Mouse (Mus musculus) liver, embryonic 14.5 days (tissue): ENCODE measurements around the gene Zcchc4. TPM values are rescaled to one million over a fixed set of nuclear protein-coding genes. Genes with fewer than 3 reads are reported as not detected.

Experiments
- ATAC-seq: fragments of 200-750 bp; cut with Nextera tagmentation; 2 replicates; pipeline ENCODE4 v1.8.0; 2017; ENCODE audit warnings: moderate number of reproducible peaks, mild to moderate bottlenecking, moderate library complexity; ENCODE audit not compliant: insufficient read depth
- DNase-seq, 3 experiments: peaks; one replicate each; pipeline ENCODE4 v3.0.0-alpha.2; 2012 to 2013; ENCODE audit warnings: low read depth in 3 of 3, low spot score in 3 of 3
- H3K27ac ChIP-seq: fragments of 300-500 bp; sonication (generic); 2 replicates; pipeline ENCODE4 v1.5.1; 2014; ENCODE audit warnings: moderate library complexity, mild to moderate bottlenecking, control low read depth, inconsistent platforms
- H3K27me3 ChIP-seq: fragments of 300-500 bp; sonication (generic); 2 replicates; pipeline ENCODE4 v1.6.1; 2014; ENCODE audit warnings: mild to moderate bottlenecking, low read length, moderate library complexity; ENCODE audit not compliant: control insufficient read depth, insufficient read depth
- H3K36me3 ChIP-seq: fragments of 300-500 bp; sonication (generic); replicated peaks from 2 replicates; pipeline ENCODE4 v1.6.1; 2014; ENCODE audit warnings: low read depth; ENCODE audit not compliant: control insufficient read depth, insufficient read depth
- H3K4me1 ChIP-seq, 2 experiments: fragments of 200-500 bp in 1 of 2; fragments of 300-500 bp in 1 of 2; sonication (generic) in 1 of 2; replicated peaks; 2 replicates each; pipeline ENCODE4 v1.6.1; 2012 to 2014; ENCODE audit warnings: antibody characterized with exemption in 1 of 2, inconsistent platforms in 1 of 2, low read length in 1 of 2; ENCODE audit not compliant: control insufficient read depth in 2 of 2, insufficient read depth in 2 of 2
- H3K4me2 ChIP-seq: fragments of 300-500 bp; sonication (generic); 2 replicates; pipeline ENCODE4 v1.6.1; 2014; ENCODE audit warnings: low read depth, mild to moderate bottlenecking, control low read depth, moderate library complexity
- H3K4me3 ChIP-seq, 2 experiments: fragments of 200-500 bp in 1 of 2; fragments of 300-500 bp in 1 of 2; sonication (generic) in 1 of 2; 2 replicates each; pipeline ENCODE4 v1.5.1; 2012 to 2014; ENCODE audit warnings: low read depth in 2 of 2, low read length in 2 of 2, mild to moderate bottlenecking in 2 of 2, control low read depth in 1 of 2, inconsistent platforms in 1 of 2, moderate library complexity in 1 of 2; ENCODE audit not compliant: insufficient read depth in 1 of 2
- H3K9ac ChIP-seq: fragments of 300-500 bp; sonication (generic); replicated peaks from 2 replicates; pipeline ENCODE4 v1.6.1; 2014; ENCODE audit warnings: mild to moderate bottlenecking, control low read depth, moderate library complexity
- H3K9me3 ChIP-seq: fragments of 300-500 bp; sonication (generic); 2 replicates; pipeline ENCODE4 v1.6.1; 2016; ENCODE audit warnings: low read length, mixed read lengths; ENCODE audit not compliant: control insufficient read depth
- CTCF ChIP-seq: IDR thresholded peaks from 2 replicates; pipeline ENCODE4 v1.5.1; 2016; ENCODE audit warnings: antibody characterized with exemption, low read depth, control low read depth
- EP300 ChIP-seq: IDR thresholded peaks from 2 replicates; pipeline ENCODE4 v1.6.1; 2016; ENCODE audit warnings: antibody characterized with exemption, low read depth
- whole genome bisulfite sequencing: fragments of 180-500 bp; shearing (Covaris S2); extraction: QIAGEN DNeasy Blood & Tissue Kit; methylation state at CpG from one replicate; pipeline ENCODE4 v1.1.7; 2014; ENCODE audit not compliant: insufficient replicate concordance; 5-methylcytosine and 5-hydroxymethylcytosine counted together
- polyA plus RNA-seq, 2 experiments: library from polyadenylated mRNA; depleted of rRNA in 1 of 2; stranded (reverse) in 1 of 2; unstranded in 1 of 2; fragments of >200 nt; fragmentation: Nextera tagmentation in 1 of 2; extraction: Ambion mirVana in 1 of 2; gene quantifications; 2 replicates each; pipeline versions ENCODE4 v1.2.1 to v1.2.3; 2012 to 2014

Gene Zcchc4
- polyA plus RNA-seq, 2 experiments = 5.8 to 5.9 TPM

DNA sequence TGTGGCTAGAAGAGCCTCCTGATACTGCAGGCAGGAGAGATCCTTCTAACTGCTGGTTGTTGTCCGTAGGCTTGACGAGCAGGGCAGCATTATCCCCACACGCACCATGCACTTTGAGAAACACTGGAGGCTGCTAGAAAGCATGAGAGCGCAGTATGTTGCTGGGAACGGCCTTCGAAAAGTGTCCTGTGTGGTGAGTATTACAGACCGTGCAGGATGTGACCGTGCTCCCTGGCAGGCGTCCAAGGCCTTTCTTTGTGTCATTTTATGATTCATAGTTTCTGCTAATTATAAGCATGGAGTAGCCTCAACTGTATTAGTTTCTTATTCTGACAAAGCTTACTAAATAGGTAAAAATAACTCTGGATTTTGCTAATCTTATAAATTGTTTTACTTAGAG lies 90.6 kb downstream of the Zcchc4 start:
- H3K4me1 ChIP-seq = no peaks in the 10 kb centered on the region
- H3K9me3 ChIP-seq = no peaks in the 10 kb centered on the region
- H3K4me2 ChIP-seq = no peak overlapping the region
- no peak overlapping the region for H3K27ac ChIP-seq
- peaks cover 18% of the 10 kb centered on the region for H3K36me3 ChIP-seq
- no peak for TF ChIP-seq EP300
- no peak for TF ChIP-seq CTCF
- ATAC-seq (no peak), DNase-seq (no peak)
- H3K27me3 ChIP-seq = no peaks in the 10 kb centered on the region
- WGBS = 80% methylated on average over 9 of the region's 9 CpGs
- no peak overlapping the region for H3K4me3 ChIP-seq
- H3K9ac ChIP-seq = no peak overlapping the region

- H3K27me3 ChIP-seq = no peaks in the 10 kb centered on the region
- ATAC-seq = no peak
- H3K4me3 ChIP-seq = no peak overlapping the region
- H3K9me3 ChIP-seq = no peaks in the 10 kb centered on the region
- DNase-seq = no peak
- H3K36me3 ChIP-seq = peaks cover 18% of the 10 kb centered on the region
- TF ChIP-seq EP300 (no peak), CTCF (no peak)
- H3K27ac ChIP-seq = no peak overlapping the region
- H3K9ac ChIP-seq = no peak overlapping the region
- no peak overlapping the region for H3K4me2 ChIP-seq
- H3K4me1 ChIP-seq = no peaks in the 10 kb centered on the region
- whole genome bisulfite sequencing = 77% methylated on average over 18 of the region's 18 CpGs
These were observed 91.3 kb downstream of the Zcchc4 start for GRCm38 (mm10) chr5:52866361-52867155.

- ATAC-seq (no peak), DNase-seq (no peak)
- H3K4me3 ChIP-seq = no peak overlapping the region
- WGBS = 75% methylated on average over 12 of the region's 12 CpGs
- no peaks in the 10 kb centered on the region for H3K9me3 ChIP-seq
- H3K4me1 ChIP-seq = no peaks in the 10 kb centered on the region
- no peak overlapping the region for H3K27ac ChIP-seq
- H3K27me3 ChIP-seq = no peaks in the 10 kb centered on the region
- TF ChIP-seq EP300 (no peak), CTCF (no peak)
- H3K36me3 ChIP-seq = peaks cover 10% of the 10 kb centered on the region
- H3K4me2 ChIP-seq = no peak overlapping the region
- no peak overlapping the region for H3K9ac ChIP-seq
These were observed 93.9 kb downstream of the Zcchc4 start for GRCm38 (mm10) chr5:52868918-52869703.

DNA sequence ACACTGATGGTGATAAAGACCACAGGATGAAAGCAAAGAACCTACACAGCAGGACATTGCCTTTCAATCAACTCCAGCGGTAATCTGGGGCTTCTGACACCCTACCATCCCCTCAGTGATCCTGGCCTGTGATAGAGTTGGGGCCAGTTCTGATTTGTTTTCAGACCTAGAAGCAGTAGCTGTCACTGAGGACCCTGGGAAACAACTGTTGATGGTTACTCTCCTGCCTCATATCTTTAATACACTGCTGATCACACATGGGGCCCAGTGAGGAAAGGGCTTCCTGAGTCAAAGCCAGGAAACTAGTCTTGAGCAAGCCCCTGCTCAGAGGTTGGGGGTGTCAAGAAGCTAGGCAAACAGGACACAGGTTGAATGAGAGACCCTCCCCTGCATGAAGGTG lies 96.3 kb downstream of the Zcchc4 start:
- no peak overlapping the region for H3K27ac ChIP-seq
- WGBS = 17% methylated on average over 1 of the region's 1 CpGs
- TF ChIP-seq EP300 (no peak), CTCF (no peak)
- ATAC-seq (no peak), DNase-seq (no peak)
- H3K4me1 ChIP-seq = no peaks in the 10 kb centered on the region
- H3K36me3 ChIP-seq = peaks cover 4% of the 10 kb centered on the region
- no peak overlapping the region for H3K9ac ChIP-seq
- no peaks in the 10 kb centered on the region for H3K9me3 ChIP-seq
- H3K4me2 ChIP-seq = no peak overlapping the region
- no peaks in the 10 kb centered on the region for H3K27me3 ChIP-seq
- H3K4me3 ChIP-seq = no peak overlapping the region

GRCm38 (mm10) chr5:52871986-52872385 lies 96.8 kb downstream of the Zcchc4 start:
- no peak for DNase-seq
- H3K9me3 ChIP-seq = no peaks in the 10 kb centered on the region
- H3K9ac ChIP-seq = no peak overlapping the region
- no peak for ATAC-seq
- WGBS = 90% methylated on average over 13 of the region's 13 CpGs
- TF ChIP-seq CTCF = no peak
- TF ChIP-seq EP300 = no peak
- H3K4me1 ChIP-seq = no peaks in the 10 kb centered on the region
- no peaks in the 10 kb centered on the region; the same call in 1 of the 2 replicates for H3K36me3 ChIP-seq
- no peak overlapping the region for H3K4me2 ChIP-seq
- H3K27ac ChIP-seq = no peak overlapping the region
- no peak overlapping the region for H3K4me3 ChIP-seq
- H3K27me3 ChIP-seq = no peaks in the 10 kb centered on the region

Other genes starting within 250 kb of the Zcchc4 start
- 0.25 and 0.36 TPM in 2 replicates for gene Lgi2, start 208.9 kb upstream of the Zcchc4 start, polyA plus RNA-seq (2012; rRNA removed)
- gene Lgi2, start 208.9 kb upstream of the Zcchc4 start, polyA plus RNA-seq (2014; fragmentation: Nextera tagmentation; extraction: Ambion mirVana) = 0.16 and 0.20 TPM in 2 replicates
- gene Sepsecs, start 105.7 kb upstream of the Zcchc4 start, polyA plus RNA-seq (2012; rRNA removed) = 4.4 and 6.0 TPM in 2 replicates
- gene Sepsecs, start 105.7 kb upstream of the Zcchc4 start, polyA plus RNA-seq (2014; fragmentation: Nextera tagmentation; extraction: Ambion mirVana) = 6.4 and 8.5 TPM in 2 replicates
- gene Pi4k2b, start 33.8 kb upstream of the Zcchc4 start, polyA plus RNA-seq (2012; rRNA removed) = 8.7 and 10.7 TPM in 2 replicates
- 21.7 and 23.6 TPM in 2 replicates for gene Pi4k2b, start 33.8 kb upstream of the Zcchc4 start, polyA plus RNA-seq (2014; fragmentation: Nextera tagmentation; extraction: Ambion mirVana)
- gene Anapc4, start 58.6 kb downstream of the Zcchc4 start, polyA plus RNA-seq (2012; rRNA removed) = 10.9 and 23.3 TPM in 2 replicates
- 26.9 and 29.8 TPM in 2 replicates for gene Anapc4, start 58.6 kb downstream of the Zcchc4 start, polyA plus RNA-seq (2014; fragmentation: Nextera tagmentation; extraction: Ambion mirVana)